Mouse (Mus musculus): ENCODE results near the gene Psmd9.

The Psmd9 gene

GRCm38 (mm10) chr5:123169284-123169683 lies at the start of gene Psmd9:
Gene Psmd9 (plus strand): TSS chr5:123169413.
- no peak for DNase-seq

GRCm38 (mm10) chr5:123120624-123121215 lies 48.5 kb upstream of the Psmd9 start:
- no peak for DNase-seq

- DNase-seq: no peak
Measured at GRCm38 (mm10) chr5:123122181-123122580, 47.0 kb upstream of the Psmd9 start.

GRCm38 (mm10) chr5:123125105-123125504 lies 44.1 kb upstream of the Psmd9 start:
- no peak for DNase-seq

GRCm38 (mm10) chr5:123125638-123126406 lies 43.4 kb upstream of the Psmd9 start:
- peak; percentile 46 for DNase-seq

- DNase-seq: no peak
Measured at GRCm38 (mm10) chr5:123127031-123127430, 42.2 kb upstream of the Psmd9 start.

- no peak for DNase-seq
Measured at GRCm38 (mm10) chr5:123128426-123129169, 40.6 kb upstream of the Psmd9 start.

- no peak for DNase-seq
Measured at GRCm38 (mm10) chr5:123129170-123129757, 39.9 kb upstream of the Psmd9 start.

GRCm38 (mm10) chr5:123130030-123130813 lies 39.0 kb upstream of the Psmd9 start:
- DNase-seq: no peak

- no peak for DNase-seq
Measured at GRCm38 (mm10) chr5:123130814-123131148, 38.4 kb upstream of the Psmd9 start.

GRCm38 (mm10) chr5:123132308-123133071 lies 36.7 kb upstream of the Psmd9 start, which contains the start of gene Rhof:
Gene Rhof (minus strand): TSS chr5:123132692.
- peak; percentile 85 for DNase-seq

GRCm38 (mm10) chr5:123133083-123133783 lies 36.0 kb upstream of the Psmd9 start:
- DNase-seq: peak; percentile 89

- DNase-seq: no peak
Measured at GRCm38 (mm10) chr5:123133784-123134143, 35.4 kb upstream of the Psmd9 start.

GRCm38 (mm10) chr5:123134186-123134874 lies 34.9 kb upstream of the Psmd9 start:
- peak; percentile 71 for DNase-seq

- no peak for DNase-seq
Measured at GRCm38 (mm10) chr5:123134875-123135382, 34.3 kb upstream of the Psmd9 start.

GRCm38 (mm10) chr5:123135471-123136360 lies 33.5 kb upstream of the Psmd9 start:
- peak; percentile 93 for DNase-seq

- DNase-seq: peak; percentile 96
Measured at GRCm38 (mm10) chr5:123136361-123137043, 32.7 kb upstream of the Psmd9 start.
